Mouse (Mus musculus) erythroblast, embryonic 14.5 days (primary cell): Measurements from ENCODE around the gene Cct3. TPM values are rescaled to one million over a fixed set of nuclear protein-coding genes. Genes with fewer than 3 reads are reported as not detected.
A peak's percentile ranks its signal among the peaks of the same experiment; 100 is the strongest.
"Not testable (repeated sequence)": the region's sequence is repeated elsewhere in the genome, so short reads cannot be mapped to it uniquely, and the experiment has no call there.

ENCODE experiments used
- H3K27me3 ChIP-seq: 2 replicates; pipeline ENCODE4 v1.6.1; 2012; ENCODE audit warnings: inconsistent platforms; ENCODE audit not compliant: control insufficient read depth
- H3K36me3 ChIP-seq: 2 replicates; pipeline ENCODE4 v1.6.1; 2012; ENCODE audit warnings: mild to moderate bottlenecking, inconsistent platforms; ENCODE audit not compliant: control insufficient read depth
- H3K4me1 ChIP-seq: 2 replicates; pipeline ENCODE4 v1.6.1; 2012; ENCODE audit warnings: inconsistent platforms; ENCODE audit not compliant: control insufficient read depth
- H3K4me3 ChIP-seq: replicated peaks from 2 replicates; pipeline ENCODE3; 2012; ENCODE audit warnings: moderate library complexity, mild to moderate bottlenecking, inconsistent platforms
- H3K9me3 ChIP-seq: 2 replicates; pipeline ENCODE4 v1.6.1; 2012; ENCODE audit warnings: low read length, inconsistent platforms, mixed read lengths; ENCODE audit not compliant: control insufficient read depth
- GATA1 ChIP-seq: IDR thresholded peaks from 2 replicates; pipeline ENCODE4 v1.6.1; 2012; ENCODE audit warnings: low read length, inconsistent platforms, mixed read lengths
- TAL1 ChIP-seq: IDR thresholded peaks from 3 replicates; pipeline ENCODE4 v1.6.1; 2012; ENCODE audit warnings: low read length, inconsistent platforms, mixed read lengths
- polyA plus RNA-seq: library from polyadenylated mRNA; stranded (reverse); fragments of >175 nt; gene quantifications from 2 replicates; pipeline ENCODE4 v1.2.3, GENCODE M21; 2012

The Cct3 gene
- polyA plus RNA-seq, 1 experiment: 3.8 TPM

DNA sequence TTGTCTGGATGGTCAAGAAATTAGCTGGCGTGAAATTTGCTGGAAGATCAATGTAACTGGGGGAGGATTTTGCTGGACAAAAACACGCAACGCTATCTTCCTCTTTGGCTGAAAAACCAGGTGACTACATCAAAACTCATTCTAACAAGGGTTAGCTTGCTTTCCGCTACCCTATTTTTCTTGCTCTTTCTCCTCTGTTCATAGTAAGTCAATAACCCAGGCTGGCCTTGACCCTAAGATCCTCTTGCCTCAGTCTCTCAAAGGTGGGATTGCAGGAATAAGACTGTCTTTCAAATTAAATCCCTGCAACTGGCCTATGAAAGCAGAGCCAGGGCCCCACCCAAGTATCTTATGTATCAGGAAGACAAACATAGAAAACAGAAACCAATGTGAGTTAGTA lies 9.8 kb upstream of the Cct3 start, which contains the start of gene Gm38392:
Gene Gm38392, minus strand, starts transcription at position 101 of the 400 bp plus-strand sequence.
- H3K36me3 ChIP-seq: peaks cover 2% of the 10 kb centered on the region
- H3K4me1 ChIP-seq: no peaks in the 10 kb centered on the region
- TF ChIP-seq TAL1 (no peak), GATA1 (no peak)
- no peaks in the 10 kb centered on the region for H3K27me3 ChIP-seq
- no peak within 1 kb of the TSS for H3K4me3 ChIP-seq
- H3K9me3 ChIP-seq: no peaks in the 10 kb centered on the region

DNA sequence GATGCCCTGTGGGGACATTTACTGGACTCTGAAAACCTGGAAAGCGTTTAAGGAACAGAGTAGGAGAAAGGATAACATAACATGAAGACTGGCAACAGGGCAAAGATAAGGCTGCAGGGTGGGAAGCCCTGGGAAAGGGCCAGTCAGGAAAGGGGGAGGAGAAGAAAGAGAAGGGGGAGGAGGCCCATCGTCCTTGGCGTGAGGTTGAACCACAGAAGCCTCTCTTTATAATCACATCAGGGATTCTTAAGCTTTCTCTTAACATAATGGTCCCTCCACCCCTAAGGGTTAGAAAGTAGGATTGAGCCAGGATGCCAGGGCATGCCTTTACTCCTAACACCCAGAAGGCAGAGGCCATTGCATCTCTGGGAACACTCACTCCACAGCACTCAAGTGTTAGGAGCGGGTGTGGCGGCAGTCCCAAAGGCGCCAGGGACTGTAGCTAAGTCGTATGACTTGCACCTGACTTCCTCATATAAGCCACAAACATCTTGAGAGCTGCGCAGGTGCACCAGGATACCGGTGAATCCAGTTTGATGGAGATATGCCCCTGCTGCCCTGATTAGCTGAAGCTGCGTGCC lies 8.7 kb upstream of the Cct3 start:
- not testable (repeated sequence) for H3K27me3 ChIP-seq, H3K36me3 ChIP-seq, H3K9me3 ChIP-seq, H3K4me3 ChIP-seq, H3K4me1 ChIP-seq

DNA sequence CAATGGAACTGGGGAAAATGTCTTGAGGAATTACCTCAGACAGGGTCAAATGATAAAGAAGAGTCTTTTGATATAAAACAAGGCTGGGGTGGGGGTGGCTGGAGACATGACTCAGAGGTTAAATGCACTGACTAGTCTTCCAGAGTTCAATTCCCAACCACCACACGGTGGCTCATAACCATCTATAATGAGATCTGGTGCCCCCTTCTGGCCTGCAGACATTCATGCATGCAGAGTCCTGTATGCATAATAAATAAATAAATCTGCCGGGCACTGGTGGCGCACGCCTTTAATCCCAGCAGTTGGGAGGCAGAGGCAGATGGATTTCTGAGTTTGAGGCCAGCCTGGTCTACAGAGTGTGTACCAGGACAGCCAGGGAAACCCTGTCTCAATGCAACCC lies 4.9 kb upstream of the Cct3 start:
- Histone ChIP-seq H3K27me3 (no peaks in the 10 kb centered on the region), H3K36me3 (no peaks in the 10 kb centered on the region; the same call in 1 of the 2 replicates), H3K9me3 (no peaks in the 10 kb centered on the region), H3K4me3 (no peak overlapping the region), H3K4me1 (peaks cover 15% of the 10 kb centered on the region)
- TF ChIP-seq GATA1 (no peak), TAL1 (no peak)

DNA sequence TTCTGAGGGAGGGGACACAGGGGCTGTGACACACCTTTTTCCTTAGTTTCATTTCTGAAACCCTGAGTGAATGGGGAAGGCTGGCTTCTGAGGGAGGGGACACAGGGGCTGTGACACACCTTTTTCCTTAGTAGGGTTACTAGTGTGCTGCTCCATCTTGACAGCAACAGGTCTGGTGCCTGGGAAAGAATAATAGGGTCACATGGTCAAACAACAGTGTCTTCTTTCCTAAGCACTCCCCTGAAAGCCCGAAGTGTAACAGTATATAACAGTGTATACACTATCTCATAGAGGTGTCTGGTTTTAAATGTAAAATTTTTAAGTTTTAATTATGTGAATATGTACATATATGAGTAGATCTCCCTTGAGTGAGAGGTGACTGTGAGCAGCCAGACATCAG lies 1.6 kb upstream of the Cct3 start:
- peaks cover 18% of the 10 kb centered on the region for H3K36me3 ChIP-seq
- H3K4me1 ChIP-seq: peaks cover 40% of the 10 kb centered on the region
- H3K9me3 ChIP-seq, H3K27me3 ChIP-seq: not testable (repeated sequence)
- H3K4me3 ChIP-seq: peak overlapping the region; percentile 79

DNA sequence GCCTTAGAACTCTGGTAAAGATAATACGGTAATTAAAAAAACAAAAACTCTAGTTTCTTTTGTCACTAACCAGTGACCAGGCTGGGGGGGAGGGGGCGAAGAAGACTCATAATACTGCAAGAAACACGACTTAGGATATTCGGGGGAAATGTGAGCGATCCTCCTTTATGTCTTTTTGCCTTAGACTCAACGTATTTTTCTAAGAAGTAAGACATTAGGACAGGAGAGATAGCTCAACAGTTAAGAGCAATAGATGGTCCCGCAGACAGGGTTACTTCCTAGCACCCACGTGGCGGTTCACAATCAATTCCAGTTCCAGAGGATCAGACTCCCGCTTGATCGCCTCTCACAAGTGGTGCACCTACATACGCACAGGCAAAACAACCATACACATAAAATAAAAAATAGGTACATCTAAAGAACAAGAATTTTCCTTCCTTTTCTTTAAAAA lies 781 bp upstream of the Cct3 start:
- TF ChIP-seq TAL1 (no peak), GATA1 (no peak)

DNA sequence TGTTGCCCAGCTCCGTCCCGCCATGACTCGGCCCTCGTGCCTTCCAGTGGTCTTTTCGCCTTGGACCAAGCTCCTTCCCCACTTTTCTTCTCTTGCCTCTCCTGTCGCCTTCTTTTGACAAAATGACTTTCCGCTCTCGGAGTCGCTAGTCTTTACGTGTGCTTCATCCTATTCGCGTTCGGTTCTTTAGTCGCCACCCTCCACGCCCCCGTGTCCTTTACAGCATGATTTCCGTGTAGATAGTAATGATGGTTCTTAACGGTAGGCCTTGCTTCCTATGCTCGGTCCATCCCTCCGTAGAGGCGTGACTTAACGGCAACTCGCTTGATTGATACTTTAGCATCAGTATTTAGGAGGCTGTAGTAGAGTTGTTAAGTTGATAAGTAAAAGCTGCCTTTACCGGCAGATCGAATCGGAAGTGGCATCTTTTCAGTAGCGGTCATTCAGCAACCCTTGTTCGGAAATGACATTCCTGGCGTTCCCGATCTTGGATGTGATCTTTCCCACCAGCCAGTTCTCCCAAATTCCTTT lies 470 bp downstream of the Cct3 start:
- TF ChIP-seq TAL1 (no peak), GATA1 (no peak)
- Histone ChIP-seq H3K36me3 (peaks cover 39% of the 10 kb centered on the region), H3K27me3 (no peaks in the 10 kb centered on the region), H3K4me3 (peak overlapping the region; percentile 79), H3K9me3 (no peaks in the 10 kb centered on the region), H3K4me1 (peaks cover 40% of the 10 kb centered on the region)

More for the DNA sequence above, 781 bp upstream of the Cct3 start:
- peak overlapping the region; percentile 79 for H3K4me3 ChIP-seq
- peaks cover 27% of the 10 kb centered on the region for H3K36me3 ChIP-seq
- H3K4me1 ChIP-seq: peaks cover 40% of the 10 kb centered on the region
- no peaks in the 10 kb centered on the region for H3K9me3 ChIP-seq
- no peaks in the 10 kb centered on the region for H3K27me3 ChIP-seq

DNA sequence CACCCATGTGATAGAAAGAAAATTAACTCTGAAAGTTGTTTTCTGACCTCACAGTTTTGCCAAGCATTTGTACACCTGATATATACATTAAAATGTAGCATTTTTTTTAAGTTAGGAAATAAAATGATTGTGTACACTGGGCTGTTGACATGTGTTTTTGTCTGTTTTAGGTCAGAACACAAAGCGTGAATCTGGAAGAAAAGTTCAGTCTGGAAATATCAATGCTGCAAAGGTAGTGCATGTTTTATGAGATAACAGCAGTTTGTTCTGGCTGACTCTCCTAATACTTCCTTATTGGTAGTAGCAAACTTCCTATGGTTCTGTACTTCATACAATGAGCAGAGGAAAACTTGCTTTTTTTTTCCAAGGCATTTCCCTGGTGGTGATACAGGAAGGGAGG lies 2.3 kb downstream of the Cct3 start:
- Histone ChIP-seq H3K9me3 (no peaks in the 10 kb centered on the region), H3K36me3 (peaks cover 57% of the 10 kb centered on the region), H3K27me3 (no peaks in the 10 kb centered on the region), H3K4me1 (peaks cover 40% of the 10 kb centered on the region), H3K4me3 (no peak overlapping the region)
- TF ChIP-seq TAL1 (no peak), GATA1 (no peak)

DNA sequence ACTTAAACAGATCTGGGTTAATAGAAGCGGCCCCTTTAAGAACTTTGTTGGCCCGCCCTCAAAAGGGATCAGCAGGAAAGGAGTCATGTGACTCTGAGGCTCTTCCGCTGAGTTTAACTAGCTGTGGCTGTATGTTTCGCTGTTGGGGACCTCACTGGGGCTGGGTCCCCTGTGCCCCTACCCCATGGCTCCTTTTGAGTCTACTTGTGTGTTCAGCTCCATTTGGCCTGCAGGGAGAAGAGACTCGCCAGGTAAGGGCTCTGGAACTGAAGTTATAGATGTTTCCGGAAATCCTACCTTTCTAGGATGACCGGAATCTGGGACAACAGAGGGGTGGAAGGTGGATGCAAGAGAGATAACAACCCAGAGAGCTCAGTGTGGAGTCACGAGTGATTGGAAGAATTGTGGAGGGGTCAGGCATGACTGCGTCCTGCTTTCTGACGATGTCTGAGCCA lies 28.1 kb downstream of the Cct3 start, which contains the start of gene Glmp:
Gene Glmp, plus strand, starts transcription at position 73 of the 455 bp plus-strand sequence.
- peaks cover 69% of the 10 kb centered on the region for H3K36me3 ChIP-seq

DNA sequence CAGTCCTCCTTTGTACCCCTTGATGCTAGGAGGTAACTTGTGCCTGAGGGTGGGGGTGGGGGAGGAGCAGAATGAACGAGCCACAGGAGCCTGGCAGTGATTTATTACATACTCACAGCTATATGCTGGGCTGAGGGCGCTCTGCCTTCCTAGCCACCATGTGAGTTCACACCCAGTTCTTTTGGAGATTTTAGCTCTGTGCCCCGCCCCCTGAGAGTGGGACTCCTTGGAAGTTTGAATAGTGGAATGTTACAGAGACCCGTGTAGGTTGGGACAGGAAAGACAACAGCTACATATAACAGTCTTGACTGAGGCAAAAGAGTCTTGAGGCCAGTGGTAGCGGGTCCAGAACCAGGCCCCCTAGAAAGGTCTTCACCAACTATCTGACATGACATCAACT lies 32.0 kb downstream of the Cct3 start:
- peaks cover 6% of the 10 kb centered on the region for H3K9me3 ChIP-seq
- H3K27me3 ChIP-seq: peaks cover 5% of the 10 kb centered on the region
- H3K4me3 ChIP-seq: no peak overlapping the region
- peaks cover 46% of the 10 kb centered on the region for H3K4me1 ChIP-seq
- H3K36me3 ChIP-seq: peaks cover 42% of the 10 kb centered on the region
- TF ChIP-seq TAL1 (no peak), GATA1 (no peak)

More for the DNA sequence above, 28.1 kb downstream of the Cct3 start, which contains the start of gene Glmp:
- Histone ChIP-seq H3K4me3 (peak within 1 kb of the TSS; percentile 76), H3K9me3 (no peaks in the 10 kb centered on the region), H3K27me3 (no peaks in the 10 kb centered on the region), H3K4me1 (peaks cover 27% of the 10 kb centered on the region)
- no peak for TF ChIP-seq TAL1
- no peak; the same call in 1 of the 2 replicates for TF ChIP-seq GATA1
